Mouse (Mus musculus): ENCODE results near the gene Polr2e.

The Polr2e gene

DNA sequence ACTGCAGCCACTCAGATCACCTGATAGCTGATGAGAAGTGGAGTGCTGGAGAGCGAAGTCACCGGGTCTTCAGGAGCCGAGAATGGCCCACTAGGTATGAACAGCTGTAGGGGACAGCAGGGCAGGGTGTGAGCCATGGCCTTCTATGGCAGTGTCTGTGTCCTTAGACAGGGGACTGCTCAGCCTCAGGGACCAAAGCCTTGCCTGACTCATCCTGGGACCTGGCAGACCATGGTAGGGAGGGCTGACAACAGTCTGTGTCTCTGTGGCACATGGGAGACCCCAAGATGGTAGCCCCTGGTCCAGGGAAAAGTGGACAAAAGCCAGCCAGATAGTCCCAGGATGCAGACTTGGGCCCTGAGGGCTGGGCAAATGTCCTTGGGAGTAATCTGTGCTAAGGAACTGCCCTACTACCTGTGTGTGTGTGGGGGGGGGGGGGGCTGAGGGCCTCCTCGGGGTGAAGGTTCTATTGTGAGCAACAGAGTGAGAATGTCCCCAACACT is 30.4 kb upstream of the Polr2e start:
- H3K4me3 ChIP-seq (replicated peaks; ENCODE audit: low read length) = no peak overlapping the region
- H3K4me1 ChIP-seq (replicated peaks; ENCODE audit: low read depth, low read length) = peaks cover 75% of the 10 kb centered on the region
- H3K27me3 ChIP-seq (ENCODE audit: insufficient read depth, low read length) = no peaks in the 10 kb centered on the region
- peaks cover 90% of the 10 kb centered on the region for H3K36me3 ChIP-seq (ENCODE audit: insufficient read depth, low read length)
- no peaks in the 10 kb centered on the region for H3K9me3 ChIP-seq (ENCODE audit: low read length)
- TF ChIP-seq CTCF (conservative IDR thresholded peaks at IDR 0.05; ENCODE audit: low read length) = no peak
- TF ChIP-seq NANOG (IDR thresholded peaks at IDR 0.05; ENCODE audit: borderline replicate concordance, low read length) = no peak
- TF ChIP-seq POU5F1 (IDR thresholded peaks at IDR 0.05; ENCODE audit: borderline replicate concordance, low read length) = no peak

DNA sequence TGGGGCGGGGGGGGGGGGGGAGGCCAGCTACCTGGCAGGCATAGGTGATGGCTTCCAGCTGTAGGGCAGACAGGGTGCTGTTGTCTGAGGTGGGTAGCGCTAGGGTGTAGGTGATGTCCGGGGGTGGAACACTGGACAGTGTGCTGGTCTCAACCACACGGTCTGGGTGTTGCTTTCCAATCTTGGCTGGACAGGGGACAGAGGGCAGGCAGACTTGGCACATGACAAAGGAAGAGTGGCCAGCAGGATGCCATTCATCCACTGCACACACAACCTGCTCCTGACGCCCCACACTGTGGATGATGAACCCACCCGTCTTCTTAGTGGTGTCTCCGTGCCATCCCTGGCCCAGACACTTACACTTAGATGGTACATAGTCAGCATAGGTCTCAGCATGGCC is 29.7 kb upstream of the Polr2e start:
- Histone ChIP-seq H3K9me3 (ENCODE audit: low read length) (no peaks in the 10 kb centered on the region), H3K27me3 (ENCODE audit: insufficient read depth, low read length) (no peaks in the 10 kb centered on the region), H3K36me3 (ENCODE audit: insufficient read depth, low read length) (peaks cover 97% of the 10 kb centered on the region), H3K4me1 (replicated peaks; ENCODE audit: low read depth, low read length) (peaks cover 75% of the 10 kb centered on the region), H3K4me3 (replicated peaks; ENCODE audit: low read length) (no peak overlapping the region)
- TF ChIP-seq CTCF (conservative IDR thresholded peaks at IDR 0.05; ENCODE audit: low read length) = no peak
- TF ChIP-seq POU5F1 (IDR thresholded peaks at IDR 0.05; ENCODE audit: borderline replicate concordance, low read length) = no peak
- no peak for TF ChIP-seq NANOG (IDR thresholded peaks at IDR 0.05; ENCODE audit: borderline replicate concordance, low read length)

DNA sequence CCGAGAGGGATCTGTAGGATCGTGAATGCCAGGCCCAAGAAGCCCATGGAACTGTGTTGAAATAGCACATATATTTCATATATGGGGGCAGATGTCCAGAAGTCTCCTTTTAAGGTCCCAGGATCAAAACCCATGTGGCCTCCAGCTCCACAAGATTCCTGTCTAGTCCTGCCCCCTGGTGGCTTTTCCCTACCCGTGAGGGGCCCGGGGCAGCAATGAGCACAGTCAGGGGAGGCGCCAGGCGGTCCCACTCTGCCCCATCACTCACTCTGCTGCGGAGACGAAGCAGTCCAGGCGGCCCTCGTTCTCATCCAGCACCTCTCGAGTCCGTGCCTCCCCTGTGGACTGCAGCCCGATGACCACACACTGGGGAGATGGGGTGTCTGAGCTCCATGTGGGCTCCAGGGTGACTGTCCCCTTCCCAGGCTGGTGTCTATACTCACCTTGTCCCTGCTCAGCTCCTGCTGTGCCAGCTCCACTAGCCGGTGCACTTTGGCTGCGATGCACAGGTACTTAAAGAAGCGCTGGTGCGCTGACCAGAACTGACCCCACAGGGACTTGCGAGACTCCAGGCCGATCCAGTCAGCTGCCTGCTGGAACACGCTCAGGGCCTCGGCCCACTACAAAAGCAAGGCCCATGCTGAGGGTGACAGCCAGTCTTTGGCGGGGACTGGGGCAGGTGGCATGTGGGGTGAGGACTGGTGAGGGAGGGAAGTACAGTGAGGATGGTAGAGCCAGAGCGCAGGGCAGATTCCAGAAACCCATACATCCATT is 24.5 kb upstream of the Polr2e start:
- no peaks in the 10 kb centered on the region for H3K27me3 ChIP-seq (ENCODE audit: insufficient read depth, low read length)
- H3K36me3 ChIP-seq (ENCODE audit: insufficient read depth, low read length) = peaks cover 97% of the 10 kb centered on the region
- H3K4me3 ChIP-seq (replicated peaks; ENCODE audit: low read length) = no peak overlapping the region; the same call in 1 of the 2 replicates
- no peaks in the 10 kb centered on the region for H3K9me3 ChIP-seq (ENCODE audit: low read length)
- no peak for TF ChIP-seq POU5F1 (IDR thresholded peaks at IDR 0.05; ENCODE audit: borderline replicate concordance, low read length)
- TF ChIP-seq CTCF (conservative IDR thresholded peaks at IDR 0.05; ENCODE audit: low read length) = peak; percentile 34
- no peak for TF ChIP-seq NANOG (IDR thresholded peaks at IDR 0.05; ENCODE audit: borderline replicate concordance, low read length)
- H3K4me1 ChIP-seq (replicated peaks; ENCODE audit: low read depth, low read length) = peaks cover 69% of the 10 kb centered on the region

DNA sequence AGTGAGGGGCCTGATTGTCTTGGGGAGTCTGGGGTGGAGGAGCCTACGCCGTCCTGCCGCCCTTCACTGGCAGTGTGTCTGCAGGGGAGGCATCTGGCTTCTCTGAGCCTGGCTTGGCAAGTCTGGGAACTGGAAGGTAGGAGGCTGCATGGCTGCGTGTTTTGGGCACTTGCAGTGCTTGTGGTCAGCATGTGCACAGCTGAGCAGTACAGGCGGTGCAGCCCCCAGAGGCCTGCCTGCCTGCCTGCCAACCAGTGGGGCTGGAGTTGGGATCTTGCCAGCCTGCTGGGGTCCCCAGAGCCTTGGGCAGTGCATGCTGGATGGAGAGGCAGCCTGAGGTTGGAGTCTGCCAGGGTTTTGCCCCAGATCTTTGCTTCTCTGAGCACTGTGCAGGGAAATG is 23.5 kb upstream of the Polr2e start:
- Histone ChIP-seq H3K9me3 (ENCODE audit: low read length) (no peaks in the 10 kb centered on the region), H3K4me1 (replicated peaks; ENCODE audit: low read depth, low read length) (peaks cover 72% of the 10 kb centered on the region), H3K27me3 (ENCODE audit: insufficient read depth, low read length) (no peaks in the 10 kb centered on the region), H3K36me3 (ENCODE audit: insufficient read depth, low read length) (peaks cover 100% of the 10 kb centered on the region), H3K4me3 (replicated peaks; ENCODE audit: low read length) (no peak overlapping the region)
- TF ChIP-seq NANOG (IDR thresholded peaks at IDR 0.05; ENCODE audit: borderline replicate concordance, low read length) = no peak
- TF ChIP-seq CTCF (conservative IDR thresholded peaks at IDR 0.05; ENCODE audit: low read length) = no peak
- no peak for TF ChIP-seq POU5F1 (IDR thresholded peaks at IDR 0.05; ENCODE audit: borderline replicate concordance, low read length)

DNA sequence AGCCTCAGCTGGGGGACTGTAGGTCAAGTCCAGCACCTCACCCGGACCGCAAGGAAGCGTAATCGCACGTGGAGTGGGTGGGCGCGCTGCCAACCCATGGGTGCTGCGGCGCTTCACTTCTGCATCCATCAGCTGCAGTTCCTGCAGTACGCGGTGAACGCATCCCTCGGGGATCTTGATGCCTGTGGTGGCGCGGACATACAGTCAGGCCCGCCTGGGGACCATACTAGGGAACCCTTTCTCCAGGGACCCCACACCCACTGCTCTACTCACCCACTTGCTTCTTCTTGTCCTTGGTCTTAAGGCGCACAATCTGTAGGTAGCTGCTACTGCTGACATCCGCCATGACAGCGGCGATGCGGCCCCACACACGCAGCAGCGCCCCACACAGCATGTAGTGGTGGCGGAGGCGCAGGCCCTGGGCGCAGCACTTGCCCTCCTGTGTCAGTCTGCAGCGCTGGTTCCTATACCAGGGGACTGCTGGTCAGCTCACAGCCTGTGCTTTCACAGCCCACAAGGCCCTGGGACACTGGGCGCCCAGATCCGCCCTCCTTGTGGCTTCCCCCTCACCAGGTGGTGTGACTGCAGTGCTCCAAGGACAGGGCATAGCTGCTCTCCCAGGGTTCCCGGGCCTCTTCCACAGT is 18.2 kb upstream of the Polr2e start:
- Histone ChIP-seq H3K4me3 (replicated peaks; ENCODE audit: low read length) (peak overlapping the region; percentile 93), H3K27me3 (ENCODE audit: insufficient read depth, low read length) (no peaks in the 10 kb centered on the region), H3K36me3 (ENCODE audit: insufficient read depth, low read length) (peaks cover 88% of the 10 kb centered on the region), H3K4me1 (replicated peaks; ENCODE audit: low read depth, low read length) (peaks cover 75% of the 10 kb centered on the region), H3K9me3 (ENCODE audit: low read length) (no peaks in the 10 kb centered on the region)
- TF ChIP-seq NANOG (IDR thresholded peaks at IDR 0.05; ENCODE audit: borderline replicate concordance, low read length) (no peak), CTCF (conservative IDR thresholded peaks at IDR 0.05; ENCODE audit: low read length) (no peak), POU5F1 (IDR thresholded peaks at IDR 0.05; ENCODE audit: borderline replicate concordance, low read length) (no peak)

DNA sequence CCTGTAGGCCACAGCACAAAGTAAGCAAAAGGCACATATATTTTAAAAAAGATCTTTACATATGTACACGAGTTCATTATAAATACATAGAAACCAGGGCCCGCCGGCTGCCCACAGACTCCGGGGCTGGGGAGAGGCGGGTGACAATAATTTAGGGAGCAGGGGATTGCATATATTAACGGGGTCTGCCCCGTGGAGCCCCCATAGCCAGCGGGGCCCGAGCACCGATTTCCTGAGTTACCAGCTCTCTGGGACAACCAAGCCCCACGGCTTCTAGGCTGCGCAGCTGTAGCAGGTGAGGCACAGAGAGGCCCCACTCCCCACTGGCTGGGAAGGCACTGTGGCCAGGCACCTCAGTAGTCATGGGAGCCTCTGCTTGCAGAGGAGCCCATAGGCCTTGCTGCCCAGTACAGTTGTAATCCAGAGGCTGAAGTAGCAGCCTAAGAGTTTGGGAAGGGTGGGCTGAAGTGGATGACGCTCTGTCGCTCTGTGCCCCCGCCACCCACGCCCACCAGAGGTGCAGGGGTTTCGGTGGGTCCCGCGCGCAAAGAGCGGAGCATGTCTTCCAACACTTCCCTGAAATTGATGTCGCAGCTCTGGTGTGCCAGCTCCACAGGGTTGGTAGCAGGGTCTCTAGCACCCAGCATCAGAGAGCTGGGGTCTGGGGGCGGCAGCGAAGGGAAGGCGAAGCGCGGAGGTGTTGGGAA is 17.5 kb upstream of the Polr2e start:
- TF ChIP-seq CTCF (conservative IDR thresholded peaks at IDR 0.05; ENCODE audit: low read length) = no peak
- peaks cover 84% of the 10 kb centered on the region for H3K36me3 ChIP-seq (ENCODE audit: insufficient read depth, low read length)

DNA sequence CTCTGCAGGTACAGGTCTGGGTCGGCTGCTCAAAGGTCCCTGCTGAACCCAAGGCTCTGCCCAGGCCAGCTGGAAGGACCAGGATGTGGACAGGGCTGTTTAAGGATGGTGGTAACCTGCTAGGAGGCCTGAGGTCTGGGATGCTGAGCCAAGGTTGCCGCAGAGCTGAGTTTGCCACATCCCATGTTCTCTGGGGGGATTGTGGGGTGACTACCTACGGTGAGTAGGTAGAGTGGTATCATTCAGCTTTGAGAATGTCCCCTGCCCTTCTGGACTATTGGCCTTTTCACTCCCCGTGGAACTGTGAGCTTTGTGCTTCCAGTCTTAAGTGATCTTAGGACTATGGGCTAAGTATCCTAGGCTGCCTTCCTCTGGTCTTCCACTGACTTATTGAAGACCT is 16.9 kb upstream of the Polr2e start:
- Histone ChIP-seq H3K27me3 (ENCODE audit: insufficient read depth, low read length) (no peaks in the 10 kb centered on the region), H3K4me1 (replicated peaks; ENCODE audit: low read depth, low read length) (peaks cover 83% of the 10 kb centered on the region), H3K4me3 (replicated peaks; ENCODE audit: low read length) (peak overlapping the region; percentile 93), H3K36me3 (ENCODE audit: insufficient read depth, low read length) (peaks cover 78% of the 10 kb centered on the region), H3K9me3 (ENCODE audit: low read length) (no peaks in the 10 kb centered on the region)
- TF ChIP-seq NANOG (IDR thresholded peaks at IDR 0.05; ENCODE audit: borderline replicate concordance, low read length) (no peak), POU5F1 (IDR thresholded peaks at IDR 0.05; ENCODE audit: borderline replicate concordance, low read length) (no peak), CTCF (conservative IDR thresholded peaks at IDR 0.05; ENCODE audit: low read length) (no peak)

More for the DNA sequence above, 17.5 kb upstream of the Polr2e start:
- Histone ChIP-seq H3K9me3 (ENCODE audit: low read length) (no peaks in the 10 kb centered on the region), H3K4me3 (replicated peaks; ENCODE audit: low read length) (peak overlapping the region; percentile 93), H3K27me3 (ENCODE audit: insufficient read depth, low read length) (no peaks in the 10 kb centered on the region), H3K4me1 (replicated peaks; ENCODE audit: low read depth, low read length) (peaks cover 77% of the 10 kb centered on the region)

DNA sequence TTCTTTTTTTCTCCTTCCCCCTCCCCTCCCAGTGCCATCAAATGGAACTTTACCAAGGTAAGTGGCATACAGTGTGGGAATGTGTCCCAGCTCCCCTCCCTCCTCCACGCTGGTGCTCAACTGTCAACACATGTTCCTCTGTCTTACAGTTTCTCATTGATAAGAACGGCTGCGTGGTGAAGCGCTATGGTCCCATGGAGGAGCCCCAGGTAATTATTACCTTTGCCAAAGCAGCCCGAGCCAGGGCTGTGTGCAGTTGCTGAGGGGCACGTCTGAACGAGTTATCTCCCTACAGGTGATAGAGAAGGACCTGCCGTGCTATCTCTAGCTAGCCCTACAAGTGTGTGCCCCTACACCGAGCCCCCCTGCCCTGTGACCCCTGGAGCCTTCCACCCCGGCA is 16.3 kb upstream of the Polr2e start:
- TF ChIP-seq POU5F1 (IDR thresholded peaks at IDR 0.05; ENCODE audit: borderline replicate concordance, low read length) (no peak), CTCF (conservative IDR thresholded peaks at IDR 0.05; ENCODE audit: low read length) (no peak), NANOG (IDR thresholded peaks at IDR 0.05; ENCODE audit: borderline replicate concordance, low read length) (no peak)

More for the DNA sequence above, 16.3 kb upstream of the Polr2e start:
- Histone ChIP-seq H3K36me3 (ENCODE audit: insufficient read depth, low read length) (peaks cover 72% of the 10 kb centered on the region), H3K4me3 (replicated peaks; ENCODE audit: low read length) (peak overlapping the region; percentile 93), H3K27me3 (ENCODE audit: insufficient read depth, low read length) (no peaks in the 10 kb centered on the region), H3K9me3 (ENCODE audit: low read length) (no peaks in the 10 kb centered on the region), H3K4me1 (replicated peaks; ENCODE audit: low read depth, low read length) (peaks cover 78% of the 10 kb centered on the region)
